ENCODE assay signal across 24 mouse cellular contexts in the genomic region with DNA sequence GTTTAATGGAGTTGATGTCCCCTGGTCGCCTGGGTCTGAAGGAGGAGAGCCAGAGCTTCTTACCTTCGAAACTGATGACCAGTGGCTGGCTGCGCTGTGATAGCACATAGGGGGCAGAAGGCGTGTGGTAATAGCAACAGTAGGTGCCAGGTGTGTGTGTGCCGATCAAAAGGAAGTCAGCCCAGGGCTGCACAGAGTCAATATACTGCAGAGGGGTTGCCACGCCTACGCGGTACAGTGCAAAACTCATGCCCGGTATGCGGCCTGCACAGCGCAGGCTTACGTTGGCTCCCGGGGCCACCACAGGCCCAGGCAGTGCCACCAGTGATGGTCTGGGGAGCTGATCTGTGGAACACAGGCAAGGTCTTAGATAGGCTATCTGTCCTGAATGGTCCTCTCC. TPM values are rescaled to one million over a fixed set of nuclear protein-coding genes. Genes with fewer than 3 reads are reported as not detected.
DNase-seq lines count a peak whose midpoint lies in the region; ATAC-seq and TF ChIP-seq lines count a peak whose summit lies in the region.
"Had no signal": no experiment of that assay in that cellular context is flagged by ENCODE, and none has a peak within 500 bp of the region (broad histone marks: within the 10 kb centered on the region; RNA-seq: fewer than 3 reads in every experiment).

No protein-coding gene starts in this region.

- no peak overlapping the region for H3K4me3 ChIP-seq in limb, embryonic 15.5 days
- H3K4me3 ChIP-seq in limb, embryonic 10.5 days = no peak overlapping the region
- no peak overlapping the region for H3K4me3 ChIP-seq in liver, embryonic 14.5 days (ENCODE audit: insufficient read depth in 1 of 2, low read depth in 2 of 2, low read length in 2 of 2)
- H3K4me3 ChIP-seq in stomach, postnatal 0 days (ENCODE audit: low read depth, low read length) = no peak overlapping the region
- H3K4me3 ChIP-seq: heart, embryonic 10.5 days; midbrain, embryonic 13.5 days; neural tube, embryonic 12.5 days had no signal

- no peak overlapping the region for H3K27ac ChIP-seq in limb, embryonic 15.5 days
- H3K27ac ChIP-seq in limb, embryonic 10.5 days = no peak overlapping the region
- H3K27ac ChIP-seq in liver, embryonic 14.5 days = no peak overlapping the region
- no peak overlapping the region for H3K27ac ChIP-seq in stomach, postnatal 0 days (replicated peaks)
- H3K27ac ChIP-seq: heart, embryonic 10.5 days; midbrain, embryonic 13.5 days; neural tube, embryonic 12.5 days had no signal

- H3K9ac ChIP-seq in limb, embryonic 15.5 days = no peak overlapping the region
- no peak overlapping the region for H3K9ac ChIP-seq in liver, embryonic 14.5 days (replicated peaks)
- no peak overlapping the region for H3K9ac ChIP-seq in stomach, postnatal 0 days (ENCODE audit: low read length)
- H3K9ac ChIP-seq: midbrain, embryonic 13.5 days; neural tube, embryonic 12.5 days had no signal

- H3K4me2 ChIP-seq in limb, embryonic 15.5 days = no peak overlapping the region
- no peak overlapping the region for H3K4me2 ChIP-seq in liver, embryonic 14.5 days (ENCODE audit: low read depth)
- H3K4me2 ChIP-seq in stomach, postnatal 0 days (replicated peaks; ENCODE audit: low read depth) = no peak overlapping the region
- H3K4me2 ChIP-seq: midbrain, embryonic 13.5 days; neural tube, embryonic 12.5 days had no signal

- H3K36me3 ChIP-seq in limb, embryonic 15.5 days = no peaks in the 10 kb centered on the region
- no peaks in the 10 kb centered on the region for H3K36me3 ChIP-seq in limb, embryonic 10.5 days
- no peaks in the 10 kb centered on the region for H3K36me3 ChIP-seq in liver, embryonic 14.5 days (replicated peaks; ENCODE audit: control insufficient read depth, insufficient read depth, low read depth)
- H3K36me3 ChIP-seq in stomach, postnatal 0 days (ENCODE audit: control insufficient read depth, insufficient read depth, low read length) = no peaks in the 10 kb centered on the region
- H3K36me3 ChIP-seq: heart, embryonic 10.5 days; midbrain, embryonic 13.5 days; neural tube, embryonic 12.5 days had no signal

- ATAC-seq in limb, embryonic 15.5 days (ENCODE audit: insufficient number of reproducible peaks, low FRiP score, low TSS enrichment, low read depth) = peak; percentile 62; the same call in 1 of the 2 replicates
- peak; percentile 22; the same call in 1 of the 2 replicates for ATAC-seq in liver, embryonic 14.5 days (ENCODE audit: insufficient read depth)
- peak; percentile 84 for ATAC-seq in stomach, postnatal 0 days (ENCODE audit: low FRiP score, low TSS enrichment)
- ATAC-seq: forebrain, embryonic 14.5 days; midbrain, embryonic 13.5 days; Patski had no signal

- H3K9me3 ChIP-seq in limb, embryonic 15.5 days = no peaks in the 10 kb centered on the region
- no peaks in the 10 kb centered on the region for H3K9me3 ChIP-seq in limb, embryonic 10.5 days (replicated peaks)
- no peaks in the 10 kb centered on the region for H3K9me3 ChIP-seq in liver, embryonic 14.5 days (ENCODE audit: control insufficient read depth, low read length)
- no peaks in the 10 kb centered on the region for H3K9me3 ChIP-seq in stomach, postnatal 0 days (ENCODE audit: control insufficient read depth, low read length)
- H3K9me3 ChIP-seq: heart, embryonic 10.5 days; midbrain, embryonic 13.5 days; neural tube, embryonic 12.5 days had no signal

- TF ChIP-seq EP300 in liver, embryonic 14.5 days (IDR thresholded peaks at IDR 0.05; ENCODE audit: low read depth) = no peak
- no peak for TF ChIP-seq EP300 in stomach, postnatal 0 days (optimal IDR thresholded peaks at IDR 0.05)

- H3K4me1 ChIP-seq in limb, embryonic 15.5 days = no peaks in the 10 kb centered on the region
- no peaks in the 10 kb centered on the region for H3K4me1 ChIP-seq in limb, embryonic 10.5 days
- peaks cover 0 to 1% of the 10 kb centered on the region in 2 experiments; a peak in 1 of 4 replicates for H3K4me1 ChIP-seq in liver, embryonic 14.5 days (replicated peaks; ENCODE audit: control insufficient read depth in 2 of 2, insufficient read depth in 2 of 2, low read length in 1 of 2)
- H3K4me1 ChIP-seq in stomach, postnatal 0 days (replicated peaks; ENCODE audit: control insufficient read depth, insufficient read depth) = no peaks in the 10 kb centered on the region
- H3K4me1 ChIP-seq: heart, embryonic 10.5 days; midbrain, embryonic 13.5 days; neural tube, embryonic 12.5 days had no signal

- DNase-seq in limb, embryonic 10.5 days (ENCODE audit: low spot score) = no peak
- peak; percentile 26 for DNase-seq in ES-CJ7 (ENCODE audit: low read depth, low spot score)
- DNase-seq in liver, embryonic 14.5 days (ENCODE audit: low read depth in 3 of 3, low spot score in 3 of 3) = no peak
- peak; percentile 71 for DNase-seq in stomach, postnatal 0 days (ENCODE audit: low spot score)
- no peak for DNase-seq in cerebellum, postnatal 25 days
- no peak for DNase-seq in left cerebral cortex, adult 9 months (ENCODE audit: low spot score in 2 of 2)
- DNase-seq in frontal cortex, adult 2 months (ENCODE audit: extremely low spot score in 1 of 2, low spot score in 1 of 2) = no peak
- DNase-seq: adrenal gland, postnatal 36 days; cerebellum, adult 2 months; heart, postnatal 10 days; kidney, adult 8-10 months; kidney, postnatal 25 days; left cerebral cortex, postnatal 4 days; lung, adult 2 months; lung, postnatal 4 days; right cerebral cortex, adult 18-20 months; thymus, postnatal 14 days had no signal

- H3K27me3 ChIP-seq in limb, embryonic 15.5 days = no peaks in the 10 kb centered on the region
- H3K27me3 ChIP-seq in limb, embryonic 10.5 days (ENCODE audit: low read depth, poor library complexity, severe bottlenecking) = no peaks in the 10 kb centered on the region
- no peaks in the 10 kb centered on the region for H3K27me3 ChIP-seq in liver, embryonic 14.5 days (ENCODE audit: control insufficient read depth, insufficient read depth, low read length)
- H3K27me3 ChIP-seq in stomach, postnatal 0 days (ENCODE audit: control insufficient read depth, insufficient read depth, low read length) = no peaks in the 10 kb centered on the region
- H3K27me3 ChIP-seq: CH12.LX; midbrain, embryonic 13.5 days; neural tube, embryonic 12.5 days; Patski had no signal

- 90% methylated on average over 13 of the region's 13 CpGs for WGBS in limb, embryonic 15.5 days
- 89% methylated on average over 13 of the region's 13 CpGs for WGBS in limb, embryonic 10.5 days
- 74% methylated on average over 13 of the region's 13 CpGs for WGBS in liver, embryonic 14.5 days (ENCODE audit: insufficient replicate concordance)
- 71% methylated on average over 13 of the region's 13 CpGs for whole genome bisulfite sequencing in stomach, postnatal 0 days

- no peak for TF ChIP-seq CTCF in liver, embryonic 14.5 days (IDR thresholded peaks at IDR 0.05; ENCODE audit: low read depth)
- TF ChIP-seq CTCF in stomach, postnatal 0 days (IDR thresholded peaks at IDR 0.05; ENCODE audit: low read depth) = no peak

RNA-seq across cellular contexts. Expression of gene Oscar, which starts 5.0 kb away (rescaled TPM):
- polyA plus RNA-seq in limb, embryonic 15.5 days (2015; fragmentation: Nextera tagmentation; extraction: Ambion mirVana) = 0.29 and 0.87 TPM in 2 replicates
- polyA plus RNA-seq in limb, embryonic 10.5 days (2016; fragmentation: Nextera tagmentation; extraction: Ambion mirVana) = not detected in 2 replicates
- polyA plus RNA-seq in liver, embryonic 14.5 days (2012; rRNA removed) = 0.03 and 0.06 TPM in 2 replicates
- not detected in 2 replicates for polyA plus RNA-seq in liver, embryonic 14.5 days (2014; fragmentation: Nextera tagmentation; extraction: Ambion mirVana)
- 0.06 and 0.17 TPM in 2 replicates for polyA plus RNA-seq in stomach, postnatal 0 days (2015; fragmentation: Nextera tagmentation; extraction: Ambion mirVana)
- 4.9 and 5.5 TPM in 2 replicates for polyA plus RNA-seq in frontal cortex, adult 2 months (2012; rRNA removed)

RNA-seq across cellular contexts. Expression of gene Ndufa3, which starts 6.2 kb away (rescaled TPM):
- polyA plus RNA-seq in limb, embryonic 15.5 days (2015; fragmentation: Nextera tagmentation; extraction: Ambion mirVana) = 425 and 461 TPM in 2 replicates
- polyA plus RNA-seq in limb, embryonic 10.5 days (2016; fragmentation: Nextera tagmentation; extraction: Ambion mirVana) = 360 and 392 TPM in 2 replicates
- 106 and 107 TPM in 2 replicates for polyA plus RNA-seq in liver, embryonic 14.5 days (2012; rRNA removed)
- polyA plus RNA-seq in liver, embryonic 14.5 days (2014; fragmentation: Nextera tagmentation; extraction: Ambion mirVana) = 351 and 354 TPM in 2 replicates
- 491 and 535 TPM in 2 replicates for polyA plus RNA-seq in stomach, postnatal 0 days (2015; fragmentation: Nextera tagmentation; extraction: Ambion mirVana)
- 302 and 306 TPM in 2 replicates for polyA plus RNA-seq in frontal cortex, adult 2 months (2012; rRNA removed)

RNA-seq across cellular contexts. Expression of gene Tfpt, which starts 18.7 kb away (rescaled TPM):
- 23.2 and 24.6 TPM in 2 replicates for polyA plus RNA-seq in limb, embryonic 15.5 days (2015; fragmentation: Nextera tagmentation; extraction: Ambion mirVana)
- polyA plus RNA-seq in limb, embryonic 10.5 days (2016; fragmentation: Nextera tagmentation; extraction: Ambion mirVana) = 33.3 and 36.0 TPM in 2 replicates
- 6.4 and 10.7 TPM in 2 replicates for polyA plus RNA-seq in liver, embryonic 14.5 days (2012; rRNA removed)
- 7.7 and 8.0 TPM in 2 replicates for polyA plus RNA-seq in liver, embryonic 14.5 days (2014; fragmentation: Nextera tagmentation; extraction: Ambion mirVana)
- 14.6 and 17.7 TPM in 2 replicates for polyA plus RNA-seq in stomach, postnatal 0 days (2015; fragmentation: Nextera tagmentation; extraction: Ambion mirVana)
- 38.1 and 43.3 TPM in 2 replicates for polyA plus RNA-seq in frontal cortex, adult 2 months (2012; rRNA removed)

RNA-seq across cellular contexts. Expression of gene Prpf31, which starts 18.8 kb away (rescaled TPM):
- 88.3 and 94.0 TPM in 2 replicates for polyA plus RNA-seq in limb, embryonic 15.5 days (2015; fragmentation: Nextera tagmentation; extraction: Ambion mirVana)
- polyA plus RNA-seq in limb, embryonic 10.5 days (2016; fragmentation: Nextera tagmentation; extraction: Ambion mirVana) = 181 and 186 TPM in 2 replicates
- 19.9 and 28.4 TPM in 2 replicates for polyA plus RNA-seq in liver, embryonic 14.5 days (2012; rRNA removed)
- 46.4 and 48.3 TPM in 2 replicates for polyA plus RNA-seq in liver, embryonic 14.5 days (2014; fragmentation: Nextera tagmentation; extraction: Ambion mirVana)
- polyA plus RNA-seq in stomach, postnatal 0 days (2015; fragmentation: Nextera tagmentation; extraction: Ambion mirVana) = 40.3 and 43.6 TPM in 2 replicates
- polyA plus RNA-seq in frontal cortex, adult 2 months (2012; rRNA removed) = 59.0 and 68.2 TPM in 2 replicates

RNA-seq across cellular contexts. Expression of gene Cnot3, which starts 34.1 kb away (rescaled TPM):
- 48.3 and 53.3 TPM in 2 replicates for polyA plus RNA-seq in limb, embryonic 15.5 days (2015; fragmentation: Nextera tagmentation; extraction: Ambion mirVana)
- 80.3 and 94.7 TPM in 2 replicates for polyA plus RNA-seq in limb, embryonic 10.5 days (2016; fragmentation: Nextera tagmentation; extraction: Ambion mirVana)
- 27.0 and 30.2 TPM in 2 replicates for polyA plus RNA-seq in liver, embryonic 14.5 days (2012; rRNA removed)
- 20.2 and 20.8 TPM in 2 replicates for polyA plus RNA-seq in liver, embryonic 14.5 days (2014; fragmentation: Nextera tagmentation; extraction: Ambion mirVana)
- polyA plus RNA-seq in stomach, postnatal 0 days (2015; fragmentation: Nextera tagmentation; extraction: Ambion mirVana) = 19.7 and 20.0 TPM in 2 replicates
- polyA plus RNA-seq in frontal cortex, adult 2 months (2012; rRNA removed) = 49.5 and 63.6 TPM in 2 replicates

Comparison
In these comparisons a context has a peak if more than half of its experiments do, and no peak if none do; other contexts are left out.
1. ATAC-seq: peak in every context shown above with its lines; median percentile 84 in stomach, postnatal 0 days; 62 in limb, embryonic 15.5 days; 22 in liver, embryonic 14.5 days.
2. DNase-seq: peak in ES-CJ7 (single experiment) and stomach, postnatal 0 days (single experiment); none in limb, embryonic 10.5 days (single experiment), liver, embryonic 14.5 days (0 of 3), cerebellum, postnatal 25 days (0 of 2), left cerebral cortex, adult 9 months (0 of 2) and frontal cortex, adult 2 months (0 of 2).